Mouse (Mus musculus): ENCODE results near the gene Slc7a6os.
"Not testable (repeated sequence)": the region's sequence is repeated elsewhere in the genome, so short reads cannot be mapped to it uniquely, and the experiment has no call there.

Gene Slc7a6os

DNA sequence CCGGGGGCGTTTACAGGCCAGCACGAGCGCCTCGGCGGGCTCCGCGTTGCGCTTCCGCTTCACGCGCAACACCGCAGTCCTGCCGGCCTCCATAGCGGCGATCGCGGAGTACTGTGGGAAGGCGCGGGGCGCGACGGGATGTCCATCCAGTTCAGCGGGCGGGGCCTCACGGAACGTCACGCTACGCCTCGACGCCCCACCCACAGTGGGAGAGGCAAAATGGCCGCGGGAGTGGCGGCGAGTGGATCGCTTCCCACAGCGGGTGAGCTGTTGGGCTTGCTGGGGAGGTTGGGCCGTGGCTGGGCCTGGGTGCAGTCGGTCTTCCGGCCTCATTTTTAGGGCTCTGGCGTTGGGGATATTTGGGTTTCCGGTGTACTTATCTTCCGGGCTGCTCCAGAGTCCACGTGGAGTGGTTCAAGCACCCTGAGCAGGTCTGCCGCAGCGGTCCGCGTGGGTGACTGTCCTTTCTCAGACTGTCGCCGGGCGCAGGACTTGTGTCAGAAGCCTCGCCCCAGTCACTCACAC, at the start of gene Slc7a6os, which contains the start of gene Prmt7:
Slc7a6os (minus strand) TSS at position 115 of the 525 bp plus-strand sequence.
Prmt7 (plus strand) TSS at position 116 of the 525 bp plus-strand sequence.
- DNase-seq (ENCODE audit: low read depth in 1 of 2, low spot score in 2 of 2) = peak; percentile 83 to 93

DNA sequence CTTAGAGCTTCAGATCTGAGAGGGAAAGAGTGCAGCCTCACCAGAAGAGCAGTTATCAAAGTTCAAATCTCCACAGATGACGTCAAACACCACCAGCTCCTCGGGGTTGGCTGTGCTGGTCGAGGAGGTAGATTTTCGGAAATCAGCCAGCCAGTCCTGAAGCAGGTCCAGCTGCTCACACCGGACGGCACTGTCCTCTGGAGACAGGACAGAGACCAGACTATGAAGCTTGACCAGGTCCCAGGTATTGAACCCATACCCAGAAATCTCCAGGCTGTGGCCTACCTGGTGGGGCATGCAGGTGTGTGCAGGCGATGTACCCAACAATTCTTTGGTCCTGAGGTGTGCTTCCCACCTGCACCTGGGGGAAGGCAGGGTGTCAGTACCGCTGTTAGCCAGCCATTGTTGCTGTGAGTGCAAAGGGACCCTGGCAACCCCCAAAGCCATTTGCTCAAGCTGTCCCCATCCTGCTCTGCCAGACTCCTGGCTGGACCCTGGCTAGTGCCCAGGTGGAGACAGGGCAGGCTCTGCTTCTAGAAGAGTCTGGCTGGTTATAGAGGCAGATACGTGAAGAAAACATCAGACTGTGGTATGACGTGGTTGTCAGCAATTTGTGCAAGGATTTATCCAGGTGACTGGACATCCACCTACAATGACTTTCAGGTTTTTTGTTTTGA, 49.0 kb upstream of the Slc7a6os start:
- DNase-seq (ENCODE audit: low read depth in 1 of 2, low spot score in 2 of 2) = no peak

DNA sequence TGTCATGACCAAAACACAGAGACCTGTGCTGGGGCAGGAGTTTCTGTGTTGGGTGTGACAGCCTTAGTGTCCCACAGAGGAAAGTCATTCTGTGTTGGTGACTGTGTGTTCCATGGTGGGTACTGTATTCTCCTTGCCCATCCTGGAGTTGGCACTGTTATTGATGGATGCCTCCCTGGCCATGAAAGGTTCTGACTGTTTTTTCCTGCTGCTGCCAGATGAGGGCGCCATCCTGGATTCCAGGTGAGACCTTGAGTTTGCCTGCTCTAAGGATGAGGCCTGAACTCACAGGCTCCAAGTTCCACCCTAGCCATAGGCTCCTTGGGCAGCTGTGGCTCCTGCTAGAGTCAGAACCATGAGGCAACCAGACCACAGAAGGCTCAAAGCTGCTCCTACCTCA, 47.4 kb upstream of the Slc7a6os start:
- no peak for DNase-seq (ENCODE audit: low read depth in 1 of 2, low spot score in 2 of 2)

DNA sequence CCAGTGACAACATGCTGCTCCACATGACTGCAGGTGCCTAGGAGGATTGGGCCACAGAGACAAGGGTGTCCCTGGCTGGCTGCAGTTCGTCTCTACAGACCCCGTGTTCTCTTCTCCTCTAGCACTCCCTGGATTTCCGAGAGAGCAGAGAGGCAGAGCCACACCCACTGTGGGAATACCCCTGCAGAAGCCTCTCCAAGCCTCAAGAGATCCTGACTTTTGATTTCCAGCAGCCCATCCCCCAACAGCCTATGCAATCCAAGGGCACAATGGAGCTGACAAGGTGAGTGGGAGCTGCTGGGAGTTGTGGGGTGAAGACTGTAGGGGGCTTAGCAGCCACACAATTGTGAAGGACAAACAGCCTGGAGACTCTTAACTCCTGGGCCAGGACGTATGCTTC, 39.5 kb upstream of the Slc7a6os start:
- DNase-seq (ENCODE audit: low read depth in 1 of 2, low spot score in 2 of 2) = no peak

DNA sequence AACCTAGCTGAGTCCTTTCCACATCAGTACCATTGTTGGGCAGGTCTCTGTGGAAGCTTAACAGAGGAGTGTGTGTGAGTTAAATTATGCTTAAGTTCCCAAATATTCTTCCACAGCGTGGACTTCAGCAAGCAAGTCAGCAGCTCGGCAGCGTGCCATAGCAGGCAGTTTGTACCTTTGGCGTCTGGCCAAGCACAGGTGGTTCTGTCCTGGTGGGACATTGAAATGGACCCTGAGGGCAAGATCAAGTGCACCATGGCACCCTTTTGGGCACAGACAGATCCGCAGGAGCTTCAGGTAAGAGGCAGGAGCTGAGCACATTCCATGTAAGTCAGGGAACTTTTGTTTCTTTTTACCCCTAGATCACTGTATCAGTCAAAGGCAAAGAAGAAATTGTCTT, 26.4 kb upstream of the Slc7a6os start:
- no peak for DNase-seq (ENCODE audit: low read depth in 1 of 2, low spot score in 2 of 2)

DNA sequence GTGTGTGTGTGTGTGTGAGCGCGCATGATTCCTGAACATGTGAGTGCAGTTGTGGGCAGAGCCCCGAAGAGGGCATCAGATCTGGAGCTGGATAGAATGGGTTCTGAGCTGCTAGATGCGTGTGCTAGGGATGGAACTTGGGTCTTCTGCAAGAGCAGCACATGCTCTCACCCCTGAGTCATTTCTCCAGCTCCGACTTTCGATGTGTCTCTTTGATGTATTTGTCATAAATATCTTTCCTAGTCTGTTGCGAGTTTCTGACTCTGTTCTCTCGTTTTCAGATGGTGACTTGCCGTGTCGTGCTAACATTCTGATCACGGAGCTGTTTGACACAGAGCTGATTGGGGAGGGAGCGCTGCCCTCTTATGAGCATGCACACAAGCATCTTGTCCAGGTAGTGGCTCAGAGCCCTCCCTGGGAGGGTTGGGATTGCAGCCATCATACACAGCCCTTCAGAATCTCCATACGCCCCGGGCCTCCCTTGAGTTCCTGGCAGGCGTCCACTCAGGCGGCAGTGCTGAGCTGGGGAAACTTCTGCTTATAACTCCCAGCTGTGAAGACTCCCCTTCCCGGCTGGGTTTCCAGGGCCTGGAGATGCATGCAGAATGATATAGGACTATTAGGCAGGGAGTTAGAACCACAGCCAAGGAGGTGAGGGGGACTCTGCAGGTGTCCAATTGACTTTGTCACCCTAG, 24.0 kb upstream of the Slc7a6os start:
- no peak for DNase-seq (ENCODE audit: low read depth in 1 of 2, low spot score in 2 of 2)

DNA sequence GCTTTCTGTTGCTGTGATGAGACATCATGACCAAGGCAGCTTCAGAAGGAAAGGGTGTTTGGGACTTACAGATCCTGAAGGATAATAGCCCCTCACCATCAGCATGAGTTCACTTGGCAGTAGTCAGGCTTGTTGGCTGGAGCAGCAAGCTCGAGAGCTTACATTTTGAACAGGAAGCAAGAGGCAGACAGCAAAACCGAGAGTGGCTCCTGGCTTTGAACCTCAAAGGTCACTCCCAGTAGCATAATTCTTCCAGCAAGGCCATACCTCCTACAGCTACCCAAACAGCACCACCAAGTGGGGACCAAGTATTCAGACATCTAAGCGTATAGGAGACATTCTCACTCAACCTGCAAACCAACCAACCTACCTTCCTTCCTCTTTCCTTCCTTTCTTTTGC, 22.0 kb upstream of the Slc7a6os start:
- DNase-seq (ENCODE audit: low read depth in 1 of 2, low spot score in 2 of 2) = no peak

DNA sequence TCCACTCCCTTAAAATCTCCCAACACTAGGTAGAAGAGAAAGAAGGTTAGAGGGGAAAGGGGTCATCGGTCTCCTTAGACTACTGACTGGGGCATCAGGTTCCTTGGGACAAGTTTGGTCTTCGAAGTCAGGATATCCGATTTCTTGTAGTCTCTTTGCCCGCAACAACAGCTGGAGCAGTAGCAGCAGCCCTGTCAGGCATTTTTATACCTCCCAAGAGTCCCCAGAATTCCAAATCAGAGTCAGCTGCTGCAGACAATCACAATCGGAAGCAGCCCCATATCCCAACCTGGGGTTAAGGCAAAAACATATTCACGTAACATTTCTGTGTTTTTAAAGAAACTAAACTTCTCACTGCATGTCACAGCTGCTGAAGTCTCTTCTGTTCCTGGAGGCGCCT, 20.8 kb upstream of the Slc7a6os start:
- no peak for DNase-seq (ENCODE audit: low read depth in 1 of 2, low spot score in 2 of 2)

DNA sequence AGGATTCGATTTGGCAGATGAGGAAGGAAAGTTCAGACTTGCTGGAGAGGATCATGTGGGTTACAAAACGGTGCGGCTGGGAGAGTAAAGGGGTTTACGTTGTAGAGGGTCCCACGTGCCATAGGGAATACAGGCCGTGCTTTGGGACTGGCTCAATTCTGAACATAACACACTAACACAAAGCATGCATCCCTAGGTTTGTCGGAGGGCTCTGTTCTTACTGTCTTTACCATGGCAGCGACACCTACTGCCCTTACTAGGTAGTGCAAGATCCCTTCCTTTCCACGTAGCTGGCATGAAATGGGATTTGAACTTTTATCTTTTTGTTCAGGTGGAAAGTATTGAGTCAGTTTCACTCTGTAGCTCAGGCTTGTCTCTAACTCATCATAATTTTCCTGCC, 15.9 kb upstream of the Slc7a6os start:
- DNase-seq (ENCODE audit: low read depth in 1 of 2, low spot score in 2 of 2) = peak in 1 of 2 experiments; percentile 14

DNA sequence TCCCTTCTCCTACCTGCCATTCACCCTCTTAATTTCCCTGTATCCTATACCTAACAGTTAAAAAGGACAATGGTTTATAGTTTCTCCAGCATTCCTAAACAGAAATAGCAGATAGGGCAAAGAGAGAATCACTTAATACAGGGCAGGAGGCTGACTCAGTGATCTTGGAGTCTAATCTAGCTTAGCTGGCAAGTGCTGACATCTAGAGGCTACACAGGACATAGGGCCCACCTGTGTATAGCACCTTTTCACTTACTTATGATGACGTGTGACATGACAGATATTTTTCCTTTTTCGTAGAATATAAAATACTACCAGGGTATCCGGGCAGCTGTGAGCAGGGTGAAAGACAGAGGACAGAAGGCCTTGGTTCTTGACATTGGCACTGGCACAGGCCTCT, 8.9 kb upstream of the Slc7a6os start:
- DNase-seq (ENCODE audit: low read depth in 1 of 2, low spot score in 2 of 2) = no peak

DNA sequence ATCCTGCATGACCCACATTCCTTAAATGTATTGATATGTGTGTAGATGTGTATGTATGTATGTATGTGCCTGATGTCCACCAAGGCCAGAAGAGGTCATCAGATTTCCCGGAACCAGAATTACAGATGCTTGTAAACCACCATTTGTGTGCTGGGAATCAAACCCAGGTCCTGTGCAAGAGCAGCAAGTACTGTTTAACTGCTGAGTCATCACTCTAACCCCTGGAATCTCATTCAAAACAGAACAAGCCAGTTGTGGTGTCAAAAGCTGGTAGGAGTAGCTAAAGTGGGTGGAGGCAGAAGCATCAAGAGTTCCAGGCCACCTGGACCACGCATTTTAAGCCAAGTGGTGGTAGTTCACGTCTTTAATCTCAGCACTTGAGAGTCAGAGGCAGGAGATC, 3.2 kb upstream of the Slc7a6os start:
- DNase-seq (ENCODE audit: low read depth in 1 of 2, low spot score in 2 of 2) = no peak

DNA sequence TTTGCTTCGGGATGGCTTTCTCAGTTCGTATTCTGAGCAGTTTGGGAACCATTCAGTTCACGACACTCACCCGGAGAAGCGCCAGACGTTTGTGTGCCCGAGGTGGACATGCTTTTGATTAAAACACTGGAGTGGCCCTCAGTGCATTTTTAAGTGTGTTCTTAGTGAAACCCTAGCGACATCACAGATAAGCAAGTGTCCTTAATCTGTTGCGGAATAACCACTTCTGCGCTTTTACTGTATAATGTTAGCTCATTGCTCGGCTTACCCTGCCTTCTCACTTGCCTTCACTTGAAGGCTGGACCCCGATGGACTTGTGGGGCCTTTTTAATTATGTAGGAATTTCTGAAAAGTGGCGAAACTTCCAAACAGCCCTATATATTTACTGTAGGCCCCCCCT, 686 bp upstream of the Slc7a6os start:
- DNase-seq (ENCODE audit: low read depth in 1 of 2, low spot score in 2 of 2) = no peak

DNA sequence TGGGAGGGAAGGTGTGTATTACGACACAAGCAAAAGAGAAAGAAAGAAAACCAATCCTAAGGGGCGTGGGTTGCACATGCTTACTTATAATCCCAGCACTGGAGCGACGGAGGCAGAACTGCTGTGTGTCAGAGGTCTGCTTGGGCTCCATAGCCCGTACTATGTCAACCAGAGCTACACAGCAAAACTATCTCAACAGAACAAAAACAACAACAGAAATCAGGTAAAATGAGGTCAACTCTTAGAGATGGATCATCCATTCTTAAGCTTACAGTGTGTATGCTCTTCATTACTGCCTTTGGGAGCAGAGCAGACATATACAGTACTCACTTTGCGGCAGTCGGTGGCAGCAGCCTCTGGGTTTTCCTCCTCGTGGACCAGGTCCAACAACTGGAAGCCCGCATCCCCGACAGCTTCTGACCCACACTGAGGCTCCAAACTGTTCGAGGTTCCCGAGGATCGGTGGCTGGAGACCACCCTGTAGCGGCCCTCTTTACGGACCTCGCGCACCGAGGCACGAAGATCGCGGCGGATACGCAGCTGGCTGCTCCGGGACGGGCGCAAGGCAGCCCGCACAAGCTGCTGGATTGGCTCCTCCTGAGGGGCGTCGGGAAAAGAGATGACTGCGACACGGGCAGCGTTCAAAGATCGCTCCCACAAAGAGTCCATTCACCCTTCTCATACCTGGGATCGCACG, 552 bp downstream of the Slc7a6os start:
- no peak for DNase-seq (ENCODE audit: low read depth in 1 of 2, low spot score in 2 of 2)

DNA sequence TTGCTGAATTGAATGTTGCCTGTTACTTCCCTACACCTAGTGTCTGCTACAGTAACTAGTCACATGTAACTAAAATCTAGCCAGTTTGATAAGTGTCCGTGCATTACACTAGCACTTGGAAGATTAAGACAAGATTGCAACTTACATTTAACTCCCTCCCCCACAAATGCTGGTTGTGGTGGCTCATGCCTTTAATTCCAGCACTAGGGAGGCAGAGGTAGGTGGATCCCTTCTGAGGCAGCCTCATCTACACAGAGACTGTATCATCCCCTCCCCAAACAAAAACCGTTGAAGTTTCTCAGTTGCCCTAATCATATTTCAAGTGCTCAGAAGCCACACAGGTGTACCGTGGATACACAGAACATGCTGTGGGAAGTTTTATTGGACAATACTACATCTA, 11.1 kb downstream of the Slc7a6os start:
- DNase-seq (ENCODE audit: low read depth in 1 of 2, low spot score in 2 of 2) = not testable (repeated sequence)

DNA sequence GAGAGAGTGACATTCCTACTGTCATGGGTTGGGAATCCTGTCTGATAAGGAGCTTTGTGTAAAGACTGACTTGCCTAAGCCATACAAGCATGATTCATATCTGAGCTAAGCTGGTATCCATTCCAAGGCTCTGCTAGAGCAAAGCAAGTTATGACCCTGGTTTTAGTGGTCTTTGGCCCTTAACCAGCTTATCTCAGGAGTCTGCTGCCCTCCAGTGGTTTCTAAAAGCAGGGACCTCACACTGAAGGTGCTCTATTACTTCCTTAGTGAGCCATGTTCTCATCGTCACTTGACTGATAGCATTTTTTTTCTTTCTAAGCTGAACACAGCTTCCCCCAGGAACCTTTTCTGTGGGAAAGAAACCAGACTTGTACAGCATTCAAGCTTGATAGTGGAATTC, 12.0 kb downstream of the Slc7a6os start:
- DNase-seq (ENCODE audit: low read depth in 1 of 2, low spot score in 2 of 2) = no peak

DNA sequence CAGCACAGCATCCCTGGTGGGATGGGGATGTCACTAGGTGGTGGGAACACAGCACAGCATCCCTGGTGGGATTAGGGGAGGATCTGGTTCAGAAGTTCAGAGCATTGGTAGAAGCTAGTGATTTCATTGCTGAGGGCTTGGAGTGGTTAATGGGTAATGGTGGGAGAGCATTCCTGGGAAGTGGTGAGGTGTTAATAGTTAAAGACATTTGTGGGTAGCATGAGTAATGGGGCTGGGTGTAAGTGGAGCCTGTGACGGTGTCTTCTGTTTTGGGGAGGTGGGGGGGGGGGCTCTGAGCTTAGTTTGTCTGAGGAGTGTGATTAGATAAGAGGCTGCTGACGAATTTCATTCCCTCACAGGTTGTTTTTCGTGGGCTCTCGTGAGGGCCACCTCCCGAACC, 16.7 kb downstream of the Slc7a6os start:
- DNase-seq (ENCODE audit: low read depth in 1 of 2, low spot score in 2 of 2) = no peak

DNA sequence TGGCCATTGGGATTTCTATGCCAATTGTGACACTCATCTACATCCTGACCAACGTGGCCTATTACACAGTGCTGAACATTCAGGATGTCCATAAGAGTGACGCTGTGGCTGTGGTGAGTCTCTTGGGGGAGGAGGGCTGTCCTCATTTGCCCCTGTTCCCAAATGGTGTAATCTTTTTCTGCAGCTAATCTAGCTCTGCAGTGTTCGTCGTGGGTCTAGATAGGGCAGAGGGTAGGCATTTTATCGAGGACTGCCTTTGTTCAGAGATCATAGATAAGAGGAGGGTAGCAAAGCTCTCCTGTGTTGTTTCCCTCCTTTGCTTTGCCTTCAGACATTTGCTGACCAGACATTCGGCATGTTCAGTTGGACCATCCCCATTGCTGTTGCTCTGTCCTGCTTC, 17.6 kb downstream of the Slc7a6os start:
- no peak for DNase-seq (ENCODE audit: low read depth in 1 of 2, low spot score in 2 of 2)

DNA sequence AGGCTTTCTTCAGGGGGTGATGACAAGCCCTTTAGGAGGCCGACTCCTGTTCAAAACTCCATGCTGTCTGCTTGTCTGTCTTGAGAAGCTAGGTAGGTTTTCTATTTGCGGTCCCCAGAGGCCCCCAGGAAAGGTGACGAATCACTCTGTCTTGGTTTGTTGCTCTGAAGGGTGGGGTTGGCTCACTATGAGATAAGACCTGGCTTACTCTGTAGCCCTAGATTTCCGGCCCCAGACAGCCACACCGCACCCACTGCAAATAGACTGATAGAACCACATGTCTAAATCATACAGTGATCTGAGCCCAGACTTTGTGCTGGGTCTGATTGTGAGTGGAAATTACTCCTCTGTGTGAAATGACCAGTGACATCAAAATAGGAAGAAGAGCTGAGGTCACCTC, 19.1 kb downstream of the Slc7a6os start:
- no peak for DNase-seq (ENCODE audit: low read depth in 1 of 2, low spot score in 2 of 2)

DNA sequence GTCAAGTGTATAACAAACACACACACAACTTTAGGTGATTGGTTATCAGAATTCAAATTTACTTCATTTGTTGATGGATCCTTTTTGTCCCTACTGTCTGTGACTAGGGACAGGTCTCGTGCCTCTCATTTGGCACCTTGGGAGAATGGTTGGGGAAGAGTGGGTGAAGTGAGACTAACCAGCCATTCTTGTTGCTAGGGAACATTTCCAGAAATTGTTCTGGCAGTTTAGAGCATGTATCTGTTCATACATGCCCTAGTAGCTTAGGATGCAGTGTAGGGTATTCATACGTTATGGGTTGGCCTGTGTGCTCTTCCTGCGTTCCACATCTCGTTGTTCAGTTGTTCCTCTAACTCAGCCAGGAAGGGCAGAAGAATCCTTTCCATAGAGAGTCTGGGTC, 21.6 kb downstream of the Slc7a6os start:
- DNase-seq (ENCODE audit: low read depth in 1 of 2, low spot score in 2 of 2) = no peak

DNA sequence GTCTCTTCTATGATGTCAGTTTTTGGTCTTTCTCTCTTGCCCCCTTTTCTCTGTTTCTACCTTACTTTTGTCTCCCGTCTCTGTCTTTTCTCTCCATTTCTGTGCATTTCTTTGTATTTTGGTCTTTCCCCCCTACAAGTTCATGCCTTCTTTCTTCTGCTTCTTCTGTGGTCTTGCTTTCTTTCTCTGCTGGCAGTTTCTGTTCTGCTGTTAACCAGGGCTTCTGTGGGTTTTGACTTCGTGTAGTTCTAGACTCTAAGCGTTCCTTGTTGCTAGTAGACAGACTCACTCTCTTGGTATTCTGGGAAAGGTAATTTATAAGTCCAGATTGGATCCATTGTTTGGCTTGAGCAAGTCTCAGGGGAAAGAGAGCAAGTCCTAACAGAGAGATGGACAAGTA, 24.3 kb downstream of the Slc7a6os start:
- no peak for DNase-seq (ENCODE audit: low read depth in 1 of 2, low spot score in 2 of 2)

DNA sequence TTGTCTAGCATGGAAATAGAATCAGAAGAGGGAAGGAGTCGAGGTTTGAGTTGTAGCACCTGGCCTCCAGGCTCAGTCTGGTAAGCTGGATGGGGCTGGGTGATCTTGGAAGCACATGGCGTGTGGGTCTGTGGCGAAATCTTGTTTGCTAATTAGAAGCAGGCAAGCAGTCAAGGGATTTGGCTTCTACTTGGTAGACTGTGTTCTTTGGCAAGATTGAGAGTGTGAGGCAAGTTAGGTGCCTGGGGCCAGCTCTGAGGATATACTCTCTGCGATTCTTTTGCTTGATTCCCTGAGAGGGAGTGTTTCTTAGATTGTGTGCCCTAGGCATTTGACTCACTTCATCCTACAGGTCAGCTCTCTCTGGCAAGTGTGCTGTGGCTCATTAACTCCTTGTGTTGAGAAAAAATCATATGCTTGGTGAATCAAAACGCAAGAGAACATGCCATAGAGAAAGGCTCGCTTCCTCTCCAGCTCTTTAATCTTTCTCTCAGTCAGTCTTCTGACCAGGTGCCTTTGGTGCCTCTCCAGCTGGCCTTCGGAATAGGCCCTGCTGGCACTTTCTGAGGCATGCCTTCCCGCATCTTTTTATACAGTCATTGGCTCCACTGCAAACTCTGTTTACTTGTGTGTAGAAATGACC, 25.0 kb downstream of the Slc7a6os start:
- no peak for DNase-seq (ENCODE audit: low read depth in 1 of 2, low spot score in 2 of 2)

DNA sequence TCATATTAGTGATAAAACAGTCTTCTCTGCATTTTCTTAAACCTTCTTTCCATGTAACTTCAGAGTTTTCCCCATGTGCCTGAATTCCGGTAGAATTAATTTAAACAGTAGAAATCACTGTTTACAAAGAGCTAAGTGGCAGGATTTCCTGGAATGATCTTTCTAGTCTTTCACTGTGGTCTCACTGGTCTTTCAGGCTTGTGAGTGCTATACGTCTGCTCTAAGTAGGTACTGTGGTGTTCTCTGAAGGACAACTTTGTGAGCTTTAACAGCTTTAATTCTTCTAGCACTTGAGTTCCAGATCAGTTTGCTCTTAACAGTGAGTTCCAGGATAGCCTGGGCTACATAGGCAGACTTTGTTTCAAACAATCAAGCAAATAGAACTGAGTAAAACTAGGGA, 32.3 kb downstream of the Slc7a6os start:
- DNase-seq (ENCODE audit: low read depth in 1 of 2, low spot score in 2 of 2) = no peak
